Mouse (Mus musculus): ENCODE results near the gene Insig2.

Gene Insig2

GRCm38 (mm10) chr1:121332485-121332884 lies at the start of gene Insig2:
Gene Insig2, minus strand, starts transcription at chr1:121332589.
- DNase-seq (ENCODE audit: low read depth, low spot score), result no peak

DNA sequence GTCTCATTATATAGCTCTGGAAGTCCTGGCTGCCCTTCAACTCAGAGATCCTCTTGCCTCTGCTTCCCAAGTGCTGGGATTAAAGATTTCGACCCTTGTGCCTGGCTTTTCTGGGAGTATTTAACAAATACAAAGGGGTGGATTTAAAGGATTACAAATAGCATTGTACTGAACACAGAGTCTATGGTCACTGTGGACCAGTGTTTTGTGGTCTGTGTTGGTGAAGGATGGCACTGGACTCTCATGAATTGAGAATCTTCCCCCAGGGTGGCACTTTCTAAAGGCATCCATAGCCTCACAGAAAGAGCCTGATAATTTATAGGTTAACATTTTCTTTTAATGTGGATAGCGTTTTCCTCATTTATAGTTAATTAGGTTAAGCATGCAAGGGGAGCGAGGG lies 49.2 kb upstream of the Insig2 start:
- DNase-seq (ENCODE audit: low read depth, low spot score), result no peak

DNA sequence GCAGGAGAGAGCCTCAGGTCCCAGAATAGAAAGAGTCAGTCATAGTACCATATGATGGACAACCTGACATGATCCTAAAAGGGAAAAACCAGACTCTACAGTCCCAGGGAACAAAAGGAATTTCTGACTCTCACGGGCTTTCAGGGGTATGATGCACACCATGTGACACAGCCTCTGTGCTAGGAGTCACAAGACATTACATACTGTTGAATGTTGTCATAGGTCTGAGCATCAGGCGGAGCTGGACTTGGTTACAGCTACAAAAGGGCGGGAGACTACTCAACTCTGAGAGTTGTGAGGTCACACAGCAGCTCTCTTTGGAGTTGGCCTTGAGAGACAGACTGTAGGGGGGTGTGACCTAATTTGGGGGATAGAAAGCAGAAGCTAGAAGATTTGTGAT lies 47.6 kb upstream of the Insig2 start:
- DNase-seq (ENCODE audit: low read depth, low spot score), result no peak

- no peak for DNase-seq (ENCODE audit: low read depth, low spot score)
Observed at GRCm38 (mm10) chr1:121377901-121378300, 45.5 kb upstream of the Insig2 start.

DNA sequence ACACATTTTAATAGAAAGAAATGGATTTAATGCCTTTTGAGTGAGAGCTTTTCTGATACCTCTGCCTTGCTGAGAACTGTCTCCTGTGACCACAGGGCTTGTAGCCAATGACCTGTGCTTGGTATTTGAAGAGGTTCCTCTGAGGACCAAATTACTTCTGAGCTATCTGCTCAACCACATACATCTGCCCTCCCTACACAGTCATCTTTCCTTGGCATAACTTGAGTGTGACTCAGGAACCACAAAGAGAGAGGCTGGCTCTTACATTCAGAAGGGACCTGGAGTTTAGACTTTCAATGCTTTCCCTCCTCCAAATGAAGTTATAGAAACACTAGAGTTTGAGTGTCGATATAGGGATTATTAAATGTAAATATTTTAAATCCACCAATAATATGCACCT lies 45.0 kb upstream of the Insig2 start:
- DNase-seq (ENCODE audit: low read depth, low spot score), result no peak

GRCm38 (mm10) chr1:121373631-121374030 lies 41.2 kb upstream of the Insig2 start:
- no peak for DNase-seq (ENCODE audit: low read depth, low spot score)

DNA sequence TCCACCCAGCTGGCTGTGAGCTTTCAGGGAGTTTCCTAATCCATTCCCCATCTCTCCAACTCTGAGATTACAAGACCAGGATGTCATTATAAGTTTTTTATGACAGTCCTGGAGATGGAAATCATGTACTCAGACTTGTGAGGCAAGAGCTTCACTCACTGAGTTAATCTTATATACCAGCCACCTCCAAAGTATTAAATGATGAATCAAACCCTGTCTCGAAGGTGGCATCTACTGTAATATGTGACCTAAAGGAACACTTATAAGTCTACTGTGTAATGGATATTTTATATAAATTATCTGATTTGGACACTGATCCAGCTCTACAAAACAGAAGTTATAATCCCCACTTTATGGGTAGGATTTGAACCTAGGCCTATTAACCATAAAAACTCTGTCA lies 40.3 kb upstream of the Insig2 start:
- no peak for DNase-seq (ENCODE audit: low read depth, low spot score)

GRCm38 (mm10) chr1:121371449-121371848 lies 39.1 kb upstream of the Insig2 start:
- DNase-seq (ENCODE audit: low read depth, low spot score), result no peak

DNA sequence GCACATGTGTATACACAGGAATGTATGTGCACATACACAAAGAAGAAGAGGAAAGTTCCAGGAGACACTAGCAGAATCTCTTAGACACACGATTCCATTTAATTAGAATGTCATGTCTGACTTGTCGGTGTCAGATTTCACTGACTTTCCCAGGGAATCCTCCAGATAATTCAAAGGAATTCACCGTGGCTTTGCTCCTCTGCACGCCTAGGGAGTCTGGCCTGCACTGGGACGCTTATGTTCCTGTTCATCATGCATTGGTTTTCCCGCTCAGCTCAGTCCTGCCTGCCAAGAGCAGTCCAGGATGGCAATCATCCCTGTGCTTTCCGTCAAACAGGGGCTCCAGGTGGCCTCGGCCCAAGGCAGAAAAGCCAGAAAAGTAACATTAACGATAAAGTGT lies 34.9 kb upstream of the Insig2 start:
- no peak for DNase-seq (ENCODE audit: low read depth, low spot score)

GRCm38 (mm10) chr1:121360561-121360960 lies 28.2 kb upstream of the Insig2 start:
- DNase-seq (ENCODE audit: low read depth, low spot score), result no peak

GRCm38 (mm10) chr1:121359680-121360079 lies 27.3 kb upstream of the Insig2 start:
- no peak for DNase-seq (ENCODE audit: low read depth, low spot score)

DNA sequence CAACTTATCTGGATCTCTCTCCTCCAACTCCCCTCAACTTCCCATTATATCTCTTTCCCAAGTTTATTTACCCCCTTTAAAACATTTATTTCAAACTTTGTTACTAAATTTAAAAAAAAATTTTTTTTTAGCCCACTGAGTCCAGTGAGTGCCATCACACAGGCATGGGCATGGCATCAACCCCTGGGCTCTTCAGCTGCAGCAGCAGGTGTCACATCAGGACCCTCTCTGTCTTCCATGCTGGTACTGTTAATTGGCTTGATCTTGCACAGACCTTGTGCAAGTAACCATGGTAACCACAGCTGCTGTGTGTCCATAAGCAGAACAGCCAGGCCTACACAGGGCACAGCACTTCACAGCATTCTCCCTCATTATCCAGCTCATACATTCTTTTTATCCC lies 21.4 kb upstream of the Insig2 start:
- no peak for DNase-seq (ENCODE audit: low read depth, low spot score)

- DNase-seq (ENCODE audit: low read depth, low spot score), result no peak
Observed at GRCm38 (mm10) chr1:121351037-121351436, 18.6 kb upstream of the Insig2 start.

DNA sequence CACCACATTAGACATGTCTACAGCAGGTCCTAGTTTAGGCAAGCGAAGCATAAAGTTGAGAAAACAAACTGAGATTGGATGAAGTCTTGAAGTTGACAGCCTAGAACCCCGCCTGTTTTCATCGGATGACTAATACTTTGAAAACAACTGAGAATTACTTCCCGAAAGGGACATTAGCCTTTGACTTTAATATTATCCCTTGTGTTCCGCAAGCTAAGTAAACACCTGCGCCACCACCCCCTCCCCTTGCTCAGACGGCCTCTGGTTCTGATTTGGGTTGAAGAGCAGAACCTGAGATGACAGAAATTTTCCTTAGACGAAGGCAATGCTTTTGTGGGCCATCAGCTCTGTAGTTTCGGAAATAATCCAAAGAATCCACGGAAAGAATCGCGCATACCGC lies 18.2 kb upstream of the Insig2 start:
- DNase-seq (ENCODE audit: low read depth, low spot score), result no peak

DNA sequence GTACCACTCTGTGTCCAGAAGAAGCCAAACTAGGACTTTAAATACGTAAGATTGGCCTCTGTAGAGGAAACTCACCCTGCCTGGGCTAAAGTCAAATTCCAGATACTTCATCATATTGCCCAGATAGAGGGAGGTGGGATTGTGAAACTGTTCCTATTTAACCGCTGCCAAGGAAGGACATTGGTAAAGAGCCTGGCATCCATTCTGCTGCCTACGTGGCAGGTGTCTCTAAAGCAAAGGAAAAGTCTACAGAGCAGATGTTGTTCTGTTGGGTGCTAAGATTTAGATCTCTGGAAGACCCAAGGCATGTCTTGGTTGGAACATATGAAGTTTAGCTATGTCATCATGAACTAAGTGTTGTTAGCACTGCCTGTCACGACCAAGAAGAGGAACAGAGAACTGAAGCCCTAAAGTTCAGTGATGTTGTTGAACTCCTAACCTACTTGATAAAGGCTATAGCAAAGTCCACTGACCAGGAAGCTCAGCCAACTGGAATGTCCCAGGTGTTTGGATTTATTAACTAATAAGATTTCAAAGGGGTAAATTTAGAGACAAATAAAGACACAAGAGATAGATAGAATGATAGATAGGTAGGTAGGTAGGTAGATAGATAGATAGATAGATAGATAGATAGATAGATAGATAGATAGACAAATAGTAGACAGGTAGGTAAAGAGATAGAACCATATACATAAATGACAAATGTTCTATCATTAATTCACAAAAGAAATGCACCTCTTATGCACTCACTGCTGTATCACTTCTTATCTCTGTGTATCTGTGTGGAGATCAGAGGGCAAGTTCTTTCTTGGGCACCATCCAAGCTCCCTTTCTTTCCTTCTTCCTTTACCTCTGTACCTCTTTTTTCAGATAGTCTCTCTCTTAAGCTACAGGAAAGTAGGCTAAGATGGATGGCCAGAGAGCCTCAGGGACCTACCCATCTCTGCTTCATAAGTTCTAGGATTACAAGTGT lies 16.8 kb upstream of the Insig2 start:
- DNase-seq (ENCODE audit: low read depth, low spot score), result no peak

GRCm38 (mm10) chr1:121343966-121344365 lies 11.6 kb upstream of the Insig2 start:
- no peak for DNase-seq (ENCODE audit: low read depth, low spot score)

GRCm38 (mm10) chr1:121335789-121336188 lies 3.4 kb upstream of the Insig2 start:
- no peak for DNase-seq (ENCODE audit: low read depth, low spot score)

DNA sequence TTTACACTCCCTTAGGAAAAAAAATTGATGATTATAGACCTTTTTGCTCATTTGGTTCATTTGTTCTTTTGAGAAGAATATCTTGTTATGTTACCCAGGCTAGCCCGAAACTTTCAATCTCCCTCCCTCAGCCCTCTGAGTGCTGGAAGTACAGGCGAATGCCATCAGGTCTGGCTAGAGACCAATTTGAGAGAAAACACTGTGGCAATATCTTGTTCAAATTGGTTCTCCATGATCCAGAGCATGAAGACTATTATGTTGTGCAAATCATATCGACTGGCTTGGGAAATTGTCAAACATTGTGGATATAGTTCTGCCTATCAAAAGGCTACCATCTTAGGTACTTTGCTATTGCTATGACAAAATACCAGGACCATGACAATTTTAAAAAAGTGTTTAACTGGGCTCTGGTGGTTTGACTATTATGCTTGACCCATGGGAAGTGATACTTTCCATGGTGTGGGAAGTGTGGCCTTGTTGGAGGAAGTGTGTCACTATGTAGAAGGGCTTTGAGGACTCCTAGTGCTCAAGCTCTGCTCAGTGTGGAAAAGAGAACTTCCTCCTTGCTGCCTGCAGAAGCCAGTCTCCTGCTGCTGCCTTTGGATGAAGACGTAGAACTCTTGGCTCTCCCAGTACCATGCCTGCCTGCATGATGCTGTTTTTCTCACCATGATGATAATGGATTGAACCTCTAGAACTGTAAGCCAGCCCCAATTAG lies 1.8 kb upstream of the Insig2 start:
- DNase-seq (ENCODE audit: low read depth, low spot score), result no peak

DNA sequence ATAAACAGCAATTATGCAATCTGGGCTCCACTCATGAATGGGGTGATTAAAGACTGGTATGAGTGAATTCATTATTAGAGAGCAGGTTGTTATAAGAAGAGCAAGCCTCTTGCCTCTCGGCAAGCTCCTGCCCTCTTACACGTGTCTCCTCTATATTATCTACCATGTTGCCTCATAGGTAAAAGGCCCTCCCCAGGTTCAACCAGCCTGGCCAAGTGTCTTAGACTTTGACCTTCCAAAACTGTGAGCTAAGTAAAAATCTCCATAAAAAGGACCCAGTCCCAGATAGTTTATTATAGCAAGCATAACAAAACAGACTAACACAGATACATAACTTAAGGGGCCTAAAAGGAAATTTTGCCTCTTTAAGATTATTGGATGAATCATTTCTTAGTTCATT lies 1.8 kb downstream of the Insig2 start:
- DNase-seq (ENCODE audit: low read depth, low spot score), result no peak

DNA sequence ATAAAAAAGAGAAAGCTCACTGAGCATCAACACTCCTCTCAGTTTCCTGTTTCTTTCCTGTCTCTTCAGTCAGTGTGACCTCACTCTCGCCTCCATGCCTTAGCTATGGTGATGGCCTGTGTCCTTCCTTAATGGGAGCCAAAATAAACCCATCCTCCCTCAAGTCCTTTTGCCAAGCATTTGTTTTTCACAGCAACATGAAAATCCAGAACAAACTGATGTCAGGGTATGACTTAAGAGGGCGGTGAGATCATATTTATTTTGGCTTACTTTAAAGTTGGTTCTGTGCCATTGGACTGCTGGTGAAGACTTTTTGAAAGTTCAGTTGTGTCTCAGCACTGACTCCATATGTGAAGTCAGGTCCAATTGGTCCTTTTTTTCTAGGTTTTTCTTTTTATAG lies 3.0 kb downstream of the Insig2 start:
- DNase-seq (ENCODE audit: low read depth, low spot score), result no peak

- no peak for DNase-seq (ENCODE audit: low read depth, low spot score)
Observed at GRCm38 (mm10) chr1:121328193-121328555, 4.2 kb downstream of the Insig2 start.

DNA sequence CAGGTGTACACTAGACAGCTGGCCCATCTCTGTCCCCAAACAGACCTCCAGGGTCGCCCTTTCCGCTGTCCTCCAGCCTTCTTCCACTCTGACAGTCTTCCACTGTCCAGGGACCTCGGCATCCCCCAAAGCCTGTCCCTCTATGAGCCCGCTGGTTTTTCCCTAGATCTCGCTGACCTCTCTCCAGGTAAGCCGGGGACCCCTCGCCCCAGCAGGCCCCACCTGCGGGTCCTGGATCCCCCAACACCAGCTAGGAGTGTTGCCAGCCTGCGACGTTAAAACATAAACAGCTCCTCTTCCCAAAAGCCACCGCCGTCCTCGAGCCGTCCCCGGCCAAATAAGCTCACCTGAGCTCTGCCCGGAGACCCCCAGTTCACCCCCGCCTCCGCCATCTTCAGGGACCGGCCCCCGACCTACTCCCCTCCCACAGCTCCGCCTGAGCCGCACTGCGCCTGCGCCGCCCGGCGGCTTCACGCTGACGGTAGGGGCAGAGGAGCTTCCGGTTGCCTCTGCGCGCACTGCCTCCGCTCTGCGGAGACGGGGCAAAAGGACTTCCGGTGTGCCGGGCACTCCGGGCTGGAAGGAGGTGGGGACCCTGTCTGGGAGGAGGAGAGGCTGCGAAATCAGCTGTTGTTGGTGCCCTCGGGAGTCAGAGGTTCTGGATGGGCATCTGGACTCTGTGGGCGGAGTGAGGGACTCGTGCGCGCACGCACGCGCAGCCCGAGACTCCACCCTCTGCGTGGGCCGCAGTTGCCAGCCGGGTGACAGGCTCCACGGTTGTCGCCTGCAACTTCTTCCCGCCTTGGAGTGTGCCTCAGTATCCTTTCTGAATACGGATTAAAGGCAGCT lies 4.8 kb downstream of the Insig2 start:
- DNase-seq (ENCODE audit: low read depth, low spot score), result peak; percentile 91

Measured in retina, postnatal 7 days (tissue).